Mouse (Mus musculus): ENCODE results near the gene Tnc.
A peak's percentile ranks its signal among the peaks of the same experiment; 100 is the strongest.

The Tnc gene

DNA sequence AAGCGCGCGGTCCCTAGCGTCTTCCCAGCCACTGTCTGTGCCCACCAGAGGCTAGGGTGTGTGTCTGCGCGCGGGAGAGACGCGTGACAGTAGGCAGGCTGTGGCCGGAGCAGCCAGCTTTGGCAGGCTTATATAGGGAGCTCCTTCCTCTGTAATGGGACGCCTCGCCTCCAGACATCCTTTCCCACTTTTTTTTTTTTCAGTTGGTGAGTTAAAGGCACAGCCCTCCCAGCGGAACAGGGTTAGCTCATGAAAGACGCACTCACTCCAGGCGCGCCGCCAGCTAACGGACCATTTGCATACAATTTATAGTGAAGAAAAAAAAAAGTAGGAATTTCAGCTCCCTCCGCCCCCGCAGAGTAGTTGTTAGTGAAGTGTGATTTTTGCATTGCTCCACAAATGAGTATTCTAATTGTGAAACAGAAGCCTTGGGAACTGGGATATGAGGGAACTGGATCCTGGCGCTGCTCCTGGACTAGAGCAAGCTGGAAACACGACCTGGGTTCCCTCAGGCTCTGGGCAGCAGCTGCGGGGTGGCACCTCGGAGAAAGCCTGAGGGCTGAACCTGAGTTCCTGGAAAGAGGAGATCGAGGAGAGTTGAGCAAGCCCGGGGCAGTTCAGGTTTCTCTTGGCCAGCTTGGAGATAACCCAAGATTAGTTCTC lies at the start of gene Tnc:
Gene Tnc (minus strand): TSS at position 185 of the 663 bp plus-strand sequence.
- no peak for DNase-seq (ENCODE audit: low spot score)

DNA sequence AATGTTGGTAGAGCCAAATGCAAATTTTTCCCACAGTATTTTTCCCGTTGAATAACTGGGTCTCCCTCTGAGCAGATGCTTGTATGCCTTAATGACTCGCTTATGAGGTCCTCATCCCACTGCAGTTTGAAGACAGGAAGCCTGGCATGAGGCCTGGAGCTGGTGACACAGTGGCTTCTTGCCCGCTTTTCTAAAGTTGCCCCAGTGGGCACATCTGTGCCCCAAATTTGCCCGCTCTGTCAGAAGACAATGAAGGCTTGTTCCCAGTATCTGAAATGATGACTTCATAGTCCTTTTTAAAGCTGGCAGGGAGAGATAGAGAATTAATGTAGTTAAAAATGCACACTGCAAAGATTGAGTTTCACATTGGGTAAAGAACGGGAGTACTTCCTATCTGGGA lies 47.4 kb upstream of the Tnc start:
- no peak for DNase-seq (ENCODE audit: low spot score)

DNA sequence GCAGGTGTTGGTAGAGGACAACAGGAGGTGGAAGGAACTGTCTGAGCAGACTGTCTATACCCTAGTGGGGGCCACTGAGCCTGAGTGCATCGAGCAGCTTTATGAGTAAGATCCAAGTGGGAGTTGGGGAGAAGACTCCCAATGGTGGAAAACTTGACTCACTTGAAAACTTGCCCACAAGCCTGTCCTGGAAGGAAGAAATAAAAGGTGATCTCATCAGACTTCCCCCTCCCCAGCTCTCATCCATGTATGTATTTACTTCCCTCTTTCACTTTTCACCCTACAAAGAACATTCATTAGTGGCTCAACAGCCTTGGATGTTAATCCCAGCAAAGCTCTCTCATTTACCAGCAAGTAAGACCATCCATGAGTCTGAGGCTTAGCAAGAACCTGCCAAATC lies 46.0 kb upstream of the Tnc start:
- DNase-seq (ENCODE audit: low spot score), result no peak

DNA sequence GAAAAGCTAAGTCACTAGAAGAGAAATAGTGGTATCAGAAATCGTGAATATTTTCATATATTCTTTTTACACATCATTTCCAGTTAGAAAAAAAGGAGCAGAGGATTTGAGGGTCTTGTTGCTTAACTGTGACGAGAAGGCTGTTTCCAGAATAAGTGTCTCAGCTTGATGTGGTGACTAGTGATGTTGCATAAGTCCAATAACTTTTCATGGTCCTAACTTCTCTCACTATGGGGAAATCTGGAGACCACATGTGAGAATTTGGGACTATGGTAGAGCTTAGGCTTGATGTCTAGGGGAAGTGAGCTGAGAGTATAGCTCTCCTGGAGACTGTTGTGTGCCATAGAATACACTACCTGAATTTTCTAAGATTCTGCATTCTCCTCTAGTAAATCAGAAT lies 42.6 kb upstream of the Tnc start:
- no peak for DNase-seq (ENCODE audit: low spot score)

DNA sequence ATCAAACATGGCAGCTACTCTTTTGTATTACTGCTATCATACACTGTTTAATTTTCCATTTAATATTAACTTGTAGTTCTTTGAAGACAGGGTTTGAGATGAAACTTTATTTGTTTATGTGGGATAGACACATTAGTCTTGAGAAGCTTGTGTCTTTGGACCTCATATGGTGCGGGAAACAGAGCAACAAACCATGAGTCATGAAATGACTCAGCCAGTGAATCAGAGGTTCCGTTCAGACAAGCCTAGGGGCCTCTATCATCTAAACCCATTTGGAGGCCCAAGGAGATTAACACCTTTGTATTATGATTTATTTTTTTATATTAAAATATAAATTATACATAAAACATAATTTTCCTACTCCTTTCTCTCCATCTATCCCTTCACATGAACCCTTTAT lies 40.9 kb upstream of the Tnc start:
- no peak for DNase-seq (ENCODE audit: low spot score)

DNA sequence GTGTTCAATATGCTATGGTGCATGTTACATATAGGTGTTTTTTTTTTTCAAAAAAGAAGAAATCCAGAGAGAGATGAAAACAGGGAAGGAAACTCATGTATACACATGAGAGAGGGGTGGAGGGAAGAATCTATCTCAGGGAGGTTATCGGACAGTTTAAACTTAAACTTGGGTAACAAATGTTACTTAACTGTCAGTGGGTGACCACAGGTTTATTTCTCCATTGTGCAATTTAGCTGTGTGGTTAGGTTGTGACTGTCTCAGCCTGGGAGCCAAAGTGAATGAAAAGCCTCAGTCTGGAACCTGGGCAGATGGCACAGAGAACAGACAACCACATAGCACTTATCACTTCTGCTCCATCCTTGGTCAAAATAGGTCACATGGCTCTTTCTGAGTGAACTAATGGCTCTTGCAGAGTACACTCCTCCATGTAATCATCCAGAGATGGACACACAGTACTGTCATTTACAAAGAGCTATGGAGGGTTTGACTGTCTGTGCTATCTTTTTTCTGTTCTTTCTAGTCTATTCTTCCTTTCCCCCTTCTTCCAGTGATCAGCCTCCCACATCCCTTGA lies 39.3 kb upstream of the Tnc start:
- no peak for DNase-seq (ENCODE audit: low spot score)

DNA sequence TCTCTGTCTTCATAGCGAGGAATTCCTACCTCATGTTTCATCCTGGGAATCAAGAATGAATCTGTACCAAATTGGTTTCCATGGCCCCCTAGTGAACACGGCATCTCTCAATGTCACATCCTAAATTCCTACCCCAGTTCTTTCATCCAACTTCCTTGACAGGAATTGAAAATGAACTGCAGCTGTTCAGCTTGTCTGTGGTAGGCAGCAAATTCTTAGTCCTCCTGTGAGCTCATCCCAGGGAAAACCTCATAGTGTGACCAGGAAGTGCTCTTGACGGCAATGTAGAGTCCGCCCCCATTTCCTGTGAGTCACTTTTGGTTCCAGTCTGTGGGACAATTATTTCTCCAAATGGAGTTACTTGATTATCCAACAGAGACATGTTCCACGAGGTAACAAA lies 37.0 kb upstream of the Tnc start:
- peak; percentile 17 for DNase-seq (ENCODE audit: low spot score)

DNA sequence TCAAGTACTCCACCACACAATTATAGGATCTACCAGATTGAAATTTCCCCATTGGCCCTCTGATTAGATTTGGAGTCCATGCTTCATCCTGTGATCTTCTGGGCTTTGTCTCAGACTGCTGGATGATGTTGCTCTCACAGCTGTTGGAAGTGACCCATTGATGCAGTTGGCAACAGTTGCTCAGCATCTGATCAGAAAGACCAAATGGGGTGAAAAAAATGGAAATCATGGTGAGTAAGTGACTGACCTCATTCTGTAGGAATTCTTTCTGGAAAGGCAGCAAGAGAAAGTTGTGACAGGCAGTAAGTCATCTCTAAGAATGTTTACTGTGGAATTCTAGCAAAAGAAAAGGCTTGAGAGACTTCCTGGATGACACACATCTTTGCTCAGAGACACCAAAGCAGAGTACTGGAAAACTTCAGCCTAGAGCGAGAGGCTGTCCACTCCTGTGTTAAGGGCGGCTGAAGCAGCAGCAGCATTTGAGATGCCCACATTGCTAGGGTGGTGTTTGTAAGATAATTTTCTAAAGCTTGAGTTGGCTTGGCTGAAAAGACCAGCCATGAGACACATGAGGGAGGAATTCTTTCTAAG lies 31.3 kb upstream of the Tnc start:
- DNase-seq (ENCODE audit: low spot score), result peak; percentile 64

DNA sequence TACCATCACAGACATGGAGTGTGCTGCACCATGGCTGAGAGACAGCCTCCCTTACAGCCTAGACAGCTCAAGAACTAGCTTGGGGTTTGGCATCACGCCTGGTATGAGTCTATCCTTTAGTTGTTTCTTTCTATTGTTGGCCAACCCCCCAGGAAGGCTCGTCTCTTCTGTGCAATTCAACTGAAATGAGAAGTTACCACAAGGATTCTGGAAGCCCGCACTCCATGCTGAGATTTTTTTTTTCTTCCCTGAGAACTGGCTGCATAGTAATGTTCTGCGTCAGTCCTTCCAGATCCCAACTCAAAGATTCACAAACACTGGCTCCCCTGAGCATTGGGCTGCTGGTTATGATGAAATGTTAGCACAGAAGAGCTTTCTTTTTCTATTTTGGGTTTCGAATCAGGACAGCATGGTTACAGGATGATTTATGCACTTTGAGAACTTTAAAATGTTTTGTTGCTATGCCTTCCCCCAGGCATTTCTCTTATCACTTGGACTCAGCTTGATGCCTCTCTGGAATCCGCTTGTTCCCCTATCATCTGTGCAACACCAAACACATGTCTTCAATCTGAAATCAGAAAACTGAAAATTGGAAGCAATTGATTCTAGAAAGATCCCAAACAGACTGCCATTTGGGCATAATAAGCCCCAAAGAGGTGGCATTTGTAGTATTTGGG lies 29.7 kb upstream of the Tnc start:
- DNase-seq (ENCODE audit: low spot score), result peak; percentile 3

DNA sequence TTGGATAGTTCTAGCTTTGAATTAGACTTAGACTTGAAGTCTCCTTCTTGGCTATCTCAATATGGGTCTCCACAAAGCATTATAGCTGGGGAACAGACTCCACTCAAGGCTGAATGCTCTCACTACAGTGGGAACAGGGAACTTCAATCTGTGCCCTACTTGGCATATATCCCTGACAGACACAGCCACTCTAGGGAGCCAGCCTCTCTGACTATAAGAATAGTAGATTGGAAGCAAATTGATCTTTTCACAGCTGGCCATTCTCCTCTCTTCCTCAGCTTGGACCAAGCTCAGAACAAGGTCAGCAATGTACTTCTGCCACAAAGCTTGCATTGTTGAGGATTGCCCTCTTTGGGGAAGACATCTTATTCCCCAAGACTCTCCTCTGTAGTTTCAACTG lies 27.9 kb upstream of the Tnc start:
- DNase-seq (ENCODE audit: low spot score), result no peak

DNA sequence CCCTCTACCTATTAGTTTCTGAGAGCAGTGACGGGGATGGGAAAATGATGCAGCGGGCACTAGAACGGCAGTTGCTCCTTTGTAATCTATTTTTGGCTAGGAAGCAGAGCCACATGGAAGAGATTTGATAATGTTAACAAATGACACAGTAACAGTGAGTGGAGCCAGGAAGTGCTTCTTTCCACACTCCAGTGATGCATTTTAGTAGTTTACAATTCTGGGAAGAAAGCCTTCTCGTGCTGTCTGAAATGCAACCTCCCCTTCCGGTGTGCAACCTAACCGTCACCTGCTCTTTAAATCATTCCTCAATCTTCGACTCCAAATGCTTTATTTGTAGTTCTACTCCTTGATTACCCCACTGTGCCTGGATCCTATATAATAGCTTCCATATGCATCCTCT lies 20.6 kb upstream of the Tnc start:
- no peak for DNase-seq (ENCODE audit: low spot score)

DNA sequence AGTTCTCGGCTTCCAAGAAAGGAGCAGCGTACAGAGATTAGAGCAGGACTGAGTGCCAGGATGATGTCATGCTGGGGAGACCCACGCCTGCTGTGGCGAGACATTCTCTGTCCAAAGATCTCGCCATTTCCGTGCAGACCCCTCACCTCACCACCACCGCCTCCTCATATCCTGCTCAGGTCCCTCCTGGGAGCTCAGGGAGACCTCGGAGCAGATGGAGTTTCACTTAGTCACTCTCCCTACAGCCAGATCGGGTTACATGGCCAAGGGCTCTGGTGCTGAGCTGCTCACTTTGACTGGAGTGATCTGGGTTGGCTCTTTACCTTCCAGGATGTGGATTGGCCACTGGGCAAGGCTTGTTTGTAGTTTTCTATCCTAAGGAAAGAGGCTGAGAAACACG lies 18.5 kb upstream of the Tnc start:
- DNase-seq (ENCODE audit: low spot score), result no peak

DNA sequence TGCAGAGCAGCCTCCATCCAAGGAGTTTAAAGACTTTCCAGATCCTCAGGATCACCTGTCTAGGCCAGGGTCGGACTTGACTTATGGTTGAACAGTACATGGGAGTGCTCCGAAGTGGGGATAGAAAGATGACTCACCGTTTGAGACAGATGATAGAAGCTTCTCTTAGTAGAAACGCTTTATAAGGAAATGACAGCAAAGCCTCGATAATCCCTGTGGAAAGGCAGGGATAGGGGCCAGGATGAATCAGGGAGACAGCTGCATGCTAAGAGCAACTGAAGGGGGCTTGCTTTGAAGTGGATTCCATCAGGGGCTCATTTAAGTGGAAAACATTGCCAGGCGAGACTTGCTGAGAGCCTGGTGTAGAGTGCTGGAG lies 12.0 kb upstream of the Tnc start:
- no peak for DNase-seq (ENCODE audit: low spot score)

DNA sequence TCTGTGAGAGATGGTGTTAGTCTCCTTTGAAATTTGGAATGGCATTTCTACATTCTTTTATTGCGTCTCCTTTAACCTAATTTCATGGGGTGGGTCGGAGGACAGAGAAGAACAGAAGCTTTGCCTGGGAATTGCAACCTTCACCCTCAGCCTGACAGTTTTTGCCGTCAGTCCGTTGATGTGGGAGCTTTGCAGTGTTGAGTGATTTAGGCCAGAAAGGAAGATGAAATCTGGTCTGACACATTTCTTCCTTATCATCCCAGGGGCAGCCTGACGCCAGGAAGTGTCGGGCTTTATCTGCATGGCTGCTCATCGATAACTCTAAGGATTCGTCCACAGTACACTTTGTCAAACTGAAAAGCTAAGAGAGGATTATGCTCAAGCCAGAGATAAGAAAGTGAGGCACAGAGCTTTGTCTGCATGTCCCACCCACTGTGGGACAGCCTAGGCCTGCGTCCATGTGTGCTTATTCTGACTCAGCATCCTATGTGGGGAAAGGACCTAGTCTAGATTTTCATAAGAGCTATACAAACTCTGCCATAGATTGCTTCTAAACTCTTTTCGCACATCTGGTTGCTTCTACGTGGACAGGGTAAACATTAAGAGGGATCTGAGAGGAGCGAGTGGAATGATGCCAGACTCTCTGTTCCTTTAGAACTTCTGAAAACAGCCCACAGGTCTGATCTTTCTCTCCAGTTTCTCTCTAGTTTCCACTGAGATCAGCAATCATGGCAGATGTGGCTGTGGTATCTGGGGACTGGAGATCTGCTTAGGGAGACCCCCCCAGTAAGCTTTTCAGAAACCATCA lies 11.4 kb upstream of the Tnc start:
- no peak for DNase-seq (ENCODE audit: low spot score)

DNA sequence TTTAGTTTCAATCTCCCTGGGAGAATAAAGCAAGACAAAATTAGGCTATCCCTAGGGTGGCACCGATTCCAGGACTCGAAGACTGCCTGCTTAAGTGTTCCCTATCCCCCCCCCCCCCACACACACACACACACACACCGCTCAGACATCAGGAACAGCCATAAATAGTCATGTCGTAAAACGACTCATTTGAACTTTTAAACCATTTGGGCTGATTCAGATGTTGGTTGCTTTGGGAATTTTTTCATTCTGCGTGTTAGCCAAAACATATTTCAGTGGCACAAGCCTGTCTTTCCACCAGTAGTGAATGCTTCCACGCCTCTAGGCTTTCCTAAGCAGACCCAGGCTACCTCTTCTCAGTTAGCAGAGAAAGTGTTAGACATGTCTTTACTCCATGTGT lies 1.4 kb upstream of the Tnc start:
- DNase-seq (ENCODE audit: low spot score), result no peak

DNA sequence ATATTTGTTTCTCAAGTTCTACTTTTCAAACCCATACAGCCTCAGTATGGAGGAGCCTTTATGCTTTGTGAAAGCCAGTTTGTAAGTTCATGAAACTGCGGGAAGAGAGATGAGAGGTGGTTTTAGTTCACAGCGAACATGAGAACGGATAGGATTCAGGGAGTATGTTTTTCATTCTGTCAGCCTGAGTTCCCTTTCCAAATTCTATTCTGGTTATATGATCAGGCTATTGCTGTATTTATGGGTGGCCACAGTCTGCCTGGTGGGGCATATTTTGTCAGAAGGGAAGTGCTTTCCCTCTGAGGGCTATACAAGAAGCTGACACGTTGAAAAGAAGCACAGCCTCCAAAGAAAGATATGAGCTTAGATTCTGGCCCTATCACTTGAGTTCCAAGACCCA lies 2.9 kb downstream of the Tnc start:
- no peak for DNase-seq (ENCODE audit: low spot score)

DNA sequence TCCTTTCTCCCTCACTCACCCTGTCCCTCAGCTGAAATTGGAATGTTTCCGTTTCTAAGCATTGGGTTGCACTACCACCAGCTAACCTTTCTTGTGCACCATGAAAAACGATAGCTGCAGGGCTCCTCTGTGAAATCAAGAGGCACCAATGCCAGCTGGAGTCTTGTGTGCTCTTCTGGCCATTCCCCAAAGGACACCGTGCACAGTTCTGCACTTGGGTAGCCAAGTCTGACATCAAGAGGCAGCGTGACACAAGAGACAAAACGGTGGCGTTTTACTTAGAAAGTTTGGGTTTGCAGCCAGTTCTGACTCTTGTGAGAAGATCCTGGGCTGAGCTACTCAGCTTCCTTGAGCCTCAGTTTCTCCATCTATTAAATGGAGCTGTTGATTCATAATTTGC lies 3.4 kb downstream of the Tnc start:
- no peak for DNase-seq (ENCODE audit: low spot score)

DNA sequence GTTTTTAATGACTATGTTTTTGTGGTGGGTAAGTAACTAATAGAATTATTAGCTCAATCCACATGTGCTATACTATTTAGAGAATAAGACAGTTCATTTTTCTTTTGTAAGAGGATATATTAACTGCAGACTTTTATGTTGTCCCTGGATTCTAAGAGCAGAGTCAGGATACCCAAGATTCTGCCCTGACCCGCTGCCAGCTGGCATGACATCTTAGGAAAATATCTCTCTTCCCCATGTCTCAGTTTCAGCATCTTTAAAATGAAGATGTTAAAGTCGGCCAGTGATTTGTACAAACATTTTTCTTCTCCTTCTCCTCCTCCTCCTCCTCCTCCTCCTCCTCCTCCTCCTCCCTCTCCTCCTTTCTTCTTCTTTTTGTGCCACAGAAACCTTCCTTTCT lies 7.7 kb downstream of the Tnc start:
- no peak for DNase-seq (ENCODE audit: low spot score)

DNA sequence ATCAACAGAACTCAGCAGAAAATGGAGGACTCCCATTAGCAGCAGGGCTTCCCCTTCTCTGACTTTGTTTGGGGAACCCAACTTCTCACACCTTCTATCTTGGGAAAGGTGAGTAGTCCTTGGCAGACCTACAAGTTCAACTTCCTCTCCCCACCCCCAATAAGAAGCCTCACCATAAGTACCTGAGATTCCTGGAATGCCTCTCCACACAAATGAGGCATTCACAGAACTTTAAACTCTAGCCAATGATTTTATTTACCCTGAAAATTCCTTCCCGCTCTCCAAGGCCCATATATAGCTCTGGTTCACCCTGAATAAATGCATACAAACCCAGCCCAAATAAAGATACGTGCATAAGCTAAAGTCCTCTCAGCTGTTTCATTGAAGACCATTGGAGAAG lies 9.3 kb downstream of the Tnc start:
- DNase-seq (ENCODE audit: low spot score), result peak; percentile 68

DNA sequence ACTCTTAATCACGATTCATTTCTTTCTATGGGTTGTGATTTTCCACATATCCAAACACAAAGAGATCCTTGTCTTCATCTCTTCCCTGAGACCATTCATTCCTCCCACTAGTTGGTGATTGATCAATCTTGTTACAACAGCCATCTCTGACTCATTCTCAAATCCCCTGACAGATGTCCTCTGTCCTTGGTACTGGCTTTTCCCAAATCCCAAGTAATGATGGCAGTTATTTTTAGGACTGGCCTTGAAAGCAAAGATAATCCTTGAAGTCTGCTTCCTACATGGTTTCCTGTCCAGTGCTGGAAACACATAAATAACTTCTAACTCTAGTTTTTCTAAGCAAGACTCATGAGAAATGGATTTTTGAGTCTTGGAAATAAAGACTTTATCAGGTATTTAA lies 12.1 kb downstream of the Tnc start:
- no peak for DNase-seq (ENCODE audit: low spot score)

DNA sequence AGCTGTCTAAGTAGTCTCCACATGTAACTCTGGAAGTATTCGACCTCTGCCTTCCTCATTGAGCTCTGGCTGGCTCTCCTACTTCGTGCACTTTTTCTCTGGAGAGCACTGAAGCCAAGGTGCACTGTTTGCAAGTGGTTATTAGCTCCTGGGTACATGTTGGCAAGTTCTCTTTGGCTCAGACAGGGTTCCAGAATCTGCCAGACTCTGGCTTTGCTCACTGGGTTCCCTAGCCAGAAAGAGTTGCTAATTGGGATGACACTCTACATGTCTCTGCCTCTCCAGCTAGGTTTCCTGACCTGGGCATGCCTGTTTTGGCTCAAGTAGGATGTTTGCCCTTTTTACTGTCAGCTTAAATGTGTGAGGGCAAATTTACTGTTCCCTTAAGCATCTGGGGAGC lies 13.6 kb downstream of the Tnc start:
- DNase-seq (ENCODE audit: low spot score), result no peak

DNA sequence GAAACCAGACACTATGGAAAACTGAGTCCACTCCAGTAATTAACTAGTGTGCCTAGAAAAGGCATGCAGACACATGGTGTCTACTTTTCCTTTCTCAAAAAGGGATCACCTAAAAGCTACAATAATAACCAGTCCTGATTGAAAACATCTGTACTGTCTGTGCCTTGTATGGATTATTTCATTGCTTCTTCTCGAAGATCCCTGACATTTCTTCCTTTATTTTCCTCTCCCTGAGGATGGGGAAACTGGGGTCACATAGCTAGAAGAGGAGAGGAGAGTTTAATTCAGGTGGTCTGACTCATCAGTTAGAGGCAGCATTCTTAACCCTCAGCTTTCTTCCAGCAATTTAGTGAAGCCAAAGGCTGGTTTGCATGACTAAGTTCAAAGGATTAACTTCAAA lies 17.3 kb downstream of the Tnc start:
- no peak for DNase-seq (ENCODE audit: low spot score)

DNA sequence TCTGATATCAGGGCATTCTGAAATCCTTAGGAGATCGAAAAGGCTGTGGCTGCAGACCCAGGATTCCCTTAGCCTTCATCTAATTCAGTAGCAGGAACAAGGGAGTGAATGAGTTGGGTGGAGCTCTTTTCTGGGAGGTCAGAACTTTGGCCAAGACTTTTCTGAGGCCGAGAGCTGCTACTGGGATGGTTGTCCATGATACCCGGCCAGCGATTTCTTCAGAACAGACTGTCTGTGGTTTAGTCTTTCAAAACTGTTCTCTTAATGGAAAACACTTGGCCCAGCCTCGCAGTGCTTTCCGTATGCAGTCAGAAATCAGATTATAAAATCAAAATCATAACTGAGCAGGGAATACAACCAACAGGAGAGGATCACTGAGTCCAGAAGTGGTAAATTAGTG lies 21.2 kb downstream of the Tnc start:
- DNase-seq (ENCODE audit: low spot score), result peak; percentile 48

All from lung, postnatal 25 days (tissue).